Mouse (Mus musculus) midbrain, postnatal 0 days (tissue): ENCODE measurements around the gene Zbtb38. TPM values are rescaled to one million over a fixed set of nuclear protein-coding genes. Genes with fewer than 3 reads are reported as not detected.

ENCODE experiments used
- ATAC-seq: fragments of 200-750 bp; cut with Nextera tagmentation; 2 replicates; pipeline ENCODE4 v1.8.0; 2017; ENCODE audit warnings: moderate number of reproducible peaks, mild to moderate bottlenecking, moderate TSS enrichment, moderate library complexity; ENCODE audit not compliant: low FRiP score
- DNase-seq: peaks from one replicate; pipeline ENCODE4 v3.0.0-alpha.2; 2015; ENCODE audit warnings: low spot score
- H3K27ac ChIP-seq: fragments of 300-500 bp; sonication (generic); 2 replicates; pipeline ENCODE4 v1.5.1; 2014; ENCODE audit warnings: low read depth, mild to moderate bottlenecking, low read length, mixed read lengths
- H3K27me3 ChIP-seq: fragments of 300-500 bp; sonication (generic); 2 replicates; pipeline ENCODE4 v1.6.1; 2014; ENCODE audit warnings: low read length, control low read depth, mixed read lengths; ENCODE audit not compliant: insufficient read depth
- H3K36me3 ChIP-seq: fragments of 300-500 bp; sonication (generic); 2 replicates; pipeline ENCODE4 v1.6.1; 2014; ENCODE audit warnings: low read length, control low read depth, mixed read lengths; ENCODE audit not compliant: insufficient read depth
- H3K4me1 ChIP-seq: fragments of 300-500 bp; sonication (generic); 2 replicates; pipeline ENCODE4 v1.6.1; 2014; ENCODE audit warnings: mild to moderate bottlenecking, control low read depth, antibody characterized with exemption, low read length, mixed read lengths; ENCODE audit not compliant: insufficient read depth
- H3K4me2 ChIP-seq: fragments of 300-500 bp; sonication (generic); 2 replicates; pipeline ENCODE4 v1.6.1; 2014; ENCODE audit warnings: low read depth, mild to moderate bottlenecking, low read length, mixed read lengths; ENCODE audit not compliant: poor library complexity, severe bottlenecking
- H3K4me3 ChIP-seq: fragments of 300-500 bp; sonication (generic); 2 replicates; pipeline ENCODE4 v1.5.1; 2014; ENCODE audit warnings: low read depth, mild to moderate bottlenecking, low read length, moderate library complexity
- H3K9ac ChIP-seq: fragments of 300-500 bp; sonication (generic); replicated peaks from 2 replicates; pipeline ENCODE4 v1.6.1; 2014; ENCODE audit warnings: mild to moderate bottlenecking, low read length, moderate library complexity, mixed read lengths; ENCODE audit not compliant: poor library complexity, severe bottlenecking
- H3K9me3 ChIP-seq: fragments of 300-500 bp; sonication (generic); 2 replicates; pipeline ENCODE4 v1.6.1; 2016; ENCODE audit warnings: low read length, control low read depth
- CTCF ChIP-seq: IDR thresholded peaks from 2 replicates; pipeline ENCODE4 v1.5.1; 2016; ENCODE audit warnings: antibody characterized with exemption, mild to moderate bottlenecking
- WGBS: fragments of 180-500 bp; shearing (Covaris S2); extraction: QIAGEN DNeasy Blood & Tissue Kit; methylation state at CpG from one replicate; pipeline ENCODE4 v1.1.7; 2014; 5-methylcytosine and 5-hydroxymethylcytosine counted together
- polyA plus RNA-seq: library from polyadenylated mRNA; unstranded; fragments of >200 nt; fragmentation: Nextera tagmentation; extraction: Ambion mirVana; gene quantifications from 2 replicates; pipeline ENCODE4 v1.2.1, GENCODE M21; 2015
- total RNA-seq: library from RNA; depleted of rRNA; stranded (reverse); fragments of >200 nt; gene quantifications from 2 replicates; pipeline ENCODE4 v1.2.3, GENCODE M21; 2014

The Zbtb38 gene
- total and polyA plus RNA-seq, 2 experiments from 2014 or later = 49.9 to 50.7 TPM

GRCm38 (mm10) chr9:96710241-96710946, 42.2 kb downstream of the Zbtb38 start:
- H3K4me2 ChIP-seq = no peak overlapping the region
- WGBS = 86% methylated on average over 15 of the region's 15 CpGs
- H3K9ac ChIP-seq = no peak overlapping the region
- no peak for TF ChIP-seq CTCF
- DNase-seq (no peak), ATAC-seq (no peak)
- no peak overlapping the region for H3K27ac ChIP-seq
- no peak overlapping the region for H3K4me3 ChIP-seq
- H3K36me3 ChIP-seq = no peaks in the 10 kb centered on the region
- no peaks in the 10 kb centered on the region for H3K4me1 ChIP-seq
- H3K27me3 ChIP-seq = no peaks in the 10 kb centered on the region
- H3K9me3 ChIP-seq = no peaks in the 10 kb centered on the region

- no peaks in the 10 kb centered on the region for H3K9me3 ChIP-seq
- no peaks in the 10 kb centered on the region for H3K4me1 ChIP-seq
- no peak overlapping the region for H3K4me2 ChIP-seq
- H3K27me3 ChIP-seq = no peaks in the 10 kb centered on the region
- no peak overlapping the region for H3K27ac ChIP-seq
- ATAC-seq (no peak), DNase-seq (no peak)
- 93% methylated on average over 9 of the region's 9 CpGs for WGBS
- TF ChIP-seq CTCF = no peak
- H3K4me3 ChIP-seq = no peak overlapping the region
- no peak overlapping the region for H3K9ac ChIP-seq
- H3K36me3 ChIP-seq = no peaks in the 10 kb centered on the region
Measured at GRCm38 (mm10) chr9:96708905-96709304, 43.7 kb downstream of the Zbtb38 start.

- Histone ChIP-seq H3K27ac (no peak overlapping the region), H3K4me2 (no peak overlapping the region), H3K4me3 (no peak overlapping the region), H3K27me3 (no peaks in the 10 kb centered on the region), H3K4me1 (no peaks in the 10 kb centered on the region), H3K9me3 (no peaks in the 10 kb centered on the region), H3K9ac (no peak overlapping the region), H3K36me3 (no peaks in the 10 kb centered on the region)
- 80% methylated on average over 4 of the region's 4 CpGs for WGBS
- DNase-seq (no peak), ATAC-seq (no peak)
- no peak for TF ChIP-seq CTCF
Measured at GRCm38 (mm10) chr9:96707964-96708363, 44.7 kb downstream of the Zbtb38 start.

GRCm38 (mm10) chr9:96705576-96706285, 46.9 kb downstream of the Zbtb38 start:
- H3K4me2 ChIP-seq = no peak overlapping the region
- no peak overlapping the region for H3K9ac ChIP-seq
- 0 out of 2 replicates have a peak, but pooled peaks cover 7% of the 10 kb centered on the region for H3K36me3 ChIP-seq
- H3K27ac ChIP-seq = peak overlapping the region; percentile 47
- H3K4me3 ChIP-seq = no peak overlapping the region
- H3K9me3 ChIP-seq = no peaks in the 10 kb centered on the region
- 33% methylated on average over 11 of the region's 11 CpGs for WGBS
- H3K4me1 ChIP-seq = no peaks in the 10 kb centered on the region
- ATAC-seq = 0 out of 2 replicates have a peak, but pooled peaks have one; percentile 68
- DNase-seq = peak; percentile 52
- no peak for TF ChIP-seq CTCF
- no peaks in the 10 kb centered on the region for H3K27me3 ChIP-seq

GRCm38 (mm10) chr9:96704935-96705334, 47.7 kb downstream of the Zbtb38 start:
- no peaks in the 10 kb centered on the region for H3K9me3 ChIP-seq
- H3K36me3 ChIP-seq = peaks cover 8% of the 10 kb centered on the region; the same call in 1 of the 2 replicates
- H3K4me2 ChIP-seq = no peak overlapping the region
- DNase-seq = no peak
- ATAC-seq = no peak
- H3K9ac ChIP-seq = no peak overlapping the region
- WGBS = 92% methylated on average over 9 of the region's 9 CpGs
- H3K4me1 ChIP-seq = no peaks in the 10 kb centered on the region
- H3K27ac ChIP-seq = peak overlapping the region; percentile 47; the same call in 1 of the 2 replicates
- no peak overlapping the region for H3K4me3 ChIP-seq
- no peaks in the 10 kb centered on the region for H3K27me3 ChIP-seq
- no peak for TF ChIP-seq CTCF

- no peak overlapping the region for H3K27ac ChIP-seq
- no peak for TF ChIP-seq CTCF
- WGBS = 87% methylated on average over 10 of the region's 10 CpGs
- H3K36me3 ChIP-seq = peaks cover 14% of the 10 kb centered on the region; the same call in 1 of the 2 replicates
- ATAC-seq (no peak), DNase-seq (no peak)
- H3K9ac ChIP-seq = no peak overlapping the region
- no peaks in the 10 kb centered on the region for H3K4me1 ChIP-seq
- H3K4me3 ChIP-seq = no peak overlapping the region
- no peaks in the 10 kb centered on the region for H3K27me3 ChIP-seq
- H3K9me3 ChIP-seq = no peaks in the 10 kb centered on the region
- no peak overlapping the region for H3K4me2 ChIP-seq
Measured at GRCm38 (mm10) chr9:96701891-96702290, 50.7 kb downstream of the Zbtb38 start.
